Mouse (Mus musculus) bone marrow macrophage, adult 2 months (primary cell): ENCODE data around the gene Afmid. TPM values are rescaled to one million over a fixed set of nuclear protein-coding genes. Genes with fewer than 3 reads are reported as not detected.
A peak's percentile ranks its signal among the peaks of the same experiment; 100 is the strongest.
"Not testable (repeated sequence)": the region's sequence is repeated elsewhere in the genome, so short reads cannot be mapped to it uniquely, and the experiment has no call there.

Experiments
- H3K27ac ChIP-seq: 2 replicates; pipeline ENCODE4 v1.5.1; 2012; ENCODE audit warnings: low read depth, low read length; ENCODE audit not compliant: insufficient read depth
- H3K4me1 ChIP-seq: 2 replicates; pipeline ENCODE4 v1.6.1; 2012; ENCODE audit warnings: low read length; ENCODE audit not compliant: control insufficient read depth, insufficient read depth
- H3K4me3 ChIP-seq: 2 replicates; pipeline ENCODE4 v1.5.1; 2012; ENCODE audit warnings: mild to moderate bottlenecking, low read length, moderate library complexity; ENCODE audit not compliant: insufficient read depth
- CTCF ChIP-seq: IDR thresholded peaks from 2 replicates; pipeline ENCODE4 v1.5.1; 2012; ENCODE audit warnings: low read depth, mild to moderate bottlenecking, low read length, moderate library complexity
- POLR2A ChIP-seq: IDR thresholded peaks from 2 replicates; pipeline ENCODE4 v1.6.1; 2012; ENCODE audit warnings: mild to moderate bottlenecking, low read depth, low read length, borderline replicate concordance
- polyA plus RNA-seq: library from polyadenylated mRNA; stranded (reverse); fragments of >200 nt; gene quantifications from 2 replicates; pipeline ENCODE4 v1.2.4, GENCODE M21; 2012; ENCODE audit not compliant: missing spikeins, insufficient read depth, insufficient read length

Gene Afmid
- polyA plus RNA-seq, 1 experiment = 9.9 TPM

DNA sequence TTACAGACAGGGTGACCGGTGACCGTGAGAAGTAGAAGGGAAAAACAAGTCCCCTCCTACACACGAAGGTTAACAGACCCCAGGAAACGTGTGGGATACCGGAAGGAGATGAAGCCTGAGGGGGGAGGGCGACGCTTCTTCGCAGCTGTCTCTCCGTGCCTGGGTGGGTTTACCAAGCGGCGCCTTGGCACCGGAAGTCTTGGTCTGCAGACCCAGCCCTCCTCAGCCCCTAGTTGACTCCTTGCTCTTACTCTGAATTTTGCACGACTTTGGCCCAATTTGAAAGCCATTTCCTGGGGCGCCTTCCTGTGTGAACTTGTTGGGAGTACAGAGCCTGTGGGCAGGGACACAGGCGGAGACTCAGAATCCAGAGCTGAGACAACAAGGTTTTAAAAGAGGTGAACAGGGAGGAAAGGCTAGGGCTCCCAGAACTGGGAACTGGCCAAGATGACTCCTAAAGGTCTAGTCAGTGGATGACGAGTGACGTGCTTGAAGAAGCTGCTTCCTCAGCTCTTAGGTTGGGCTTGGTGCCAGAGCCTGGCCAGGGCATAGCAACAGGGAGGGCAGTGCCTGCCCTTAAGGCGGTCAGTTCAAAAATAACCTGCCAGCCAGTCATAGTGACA lies 44.4 kb upstream of the Afmid start:
- peak overlapping the region; percentile 89 for H3K27ac ChIP-seq
- peaks cover 24% of the 10 kb centered on the region for H3K4me1 ChIP-seq
- TF ChIP-seq CTCF = no peak
- TF ChIP-seq POLR2A = no peak
- H3K4me3 ChIP-seq = peak overlapping the region; percentile 75

DNA sequence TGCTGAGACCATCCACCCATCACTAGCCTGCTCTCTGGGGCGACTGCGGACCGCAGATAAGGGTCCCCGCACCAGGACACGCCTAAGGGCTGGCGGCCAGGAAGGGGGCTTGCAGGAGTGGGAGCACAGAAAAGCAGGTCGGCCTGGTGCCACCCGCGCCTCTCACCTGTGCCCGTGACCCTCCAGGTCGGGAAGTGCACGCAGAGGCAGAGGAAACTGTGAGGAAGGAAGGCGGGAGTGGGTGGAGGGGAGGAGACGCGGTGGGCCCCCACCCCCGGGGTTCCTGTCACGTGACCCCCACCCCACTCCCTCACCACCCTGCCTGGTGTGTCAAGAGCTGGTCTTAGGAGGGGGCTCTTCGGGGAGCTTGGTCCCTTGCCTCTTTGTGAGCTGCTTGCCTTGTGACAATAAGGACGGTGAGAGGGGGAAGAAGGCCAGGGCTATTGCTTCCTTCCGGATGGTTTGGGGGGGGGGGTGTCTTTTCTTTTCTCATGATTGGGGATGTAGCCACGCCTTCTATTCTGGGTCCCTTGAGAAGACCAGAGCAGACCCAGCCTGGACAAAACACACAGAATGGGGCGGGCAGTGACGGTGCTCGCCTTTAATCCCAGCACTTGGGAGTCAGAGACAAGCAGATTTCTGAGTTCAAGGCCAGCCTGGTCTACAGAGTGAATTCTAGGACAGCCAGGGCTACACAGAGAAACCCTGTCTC lies 43.6 kb upstream of the Afmid start, which contains the start of the genes Tmc8 and Tmc6:
TSS of gene Tmc8 (plus strand) at position 84 of the 712 bp plus-strand sequence.
TSS of gene Tmc6 (minus strand) at position 206 of the 712 bp plus-strand sequence.
- peak within 1 kb of the TSS; percentile 89 for H3K27ac ChIP-seq
- peak within 1 kb of the TSS; percentile 75 for H3K4me3 ChIP-seq
- peaks cover 22% of the 10 kb centered on the region for H3K4me1 ChIP-seq
- TF ChIP-seq CTCF (no peak), POLR2A (no peak)

DNA sequence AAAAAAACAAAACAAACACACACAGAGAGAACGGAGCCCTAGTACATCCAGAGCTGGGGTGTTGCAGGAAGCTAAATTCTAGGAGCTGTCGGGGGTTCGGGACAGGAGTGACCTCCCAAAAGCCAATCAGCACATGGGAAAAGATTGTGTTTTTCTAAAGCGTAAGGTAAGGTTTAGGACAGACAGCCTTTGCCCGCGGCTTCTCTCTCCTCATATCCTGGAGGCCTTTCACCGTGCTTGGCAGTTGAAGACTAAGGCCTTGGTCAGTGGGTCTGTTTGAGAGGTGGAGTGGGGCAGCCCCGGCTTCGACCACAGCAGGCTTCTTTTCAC lies 43.1 kb upstream of the Afmid start:
- peaks cover 20% of the 10 kb centered on the region for H3K4me1 ChIP-seq
- H3K27ac ChIP-seq = no peak overlapping the region
- H3K4me3 ChIP-seq = no peak overlapping the region
- TF ChIP-seq POLR2A (no peak), CTCF (no peak)

DNA sequence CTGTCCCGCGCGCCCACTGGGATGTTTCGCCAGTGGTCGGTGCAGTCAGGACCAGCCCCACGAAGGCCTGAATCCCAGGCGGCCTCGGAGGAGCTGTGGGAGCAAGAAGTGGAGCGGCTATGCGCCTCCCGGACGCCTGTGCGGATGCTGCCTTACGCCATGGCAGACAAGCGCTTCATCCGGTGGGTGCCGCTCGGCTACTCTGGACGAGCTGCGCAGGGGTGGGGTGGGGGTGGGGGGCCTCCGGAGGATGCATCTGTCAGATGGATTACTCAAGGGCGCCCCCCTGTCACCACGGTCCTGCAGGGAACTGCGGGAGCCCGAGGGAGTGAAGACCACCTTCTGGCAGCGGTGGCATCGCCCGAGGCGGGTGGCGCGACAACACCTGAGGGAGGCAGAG lies 42.6 kb upstream of the Afmid start:
- peaks cover 19% of the 10 kb centered on the region for H3K4me1 ChIP-seq
- H3K4me3 ChIP-seq = no peak overlapping the region
- no peak for TF ChIP-seq POLR2A
- no peak for TF ChIP-seq CTCF
- no peak overlapping the region for H3K27ac ChIP-seq

DNA sequence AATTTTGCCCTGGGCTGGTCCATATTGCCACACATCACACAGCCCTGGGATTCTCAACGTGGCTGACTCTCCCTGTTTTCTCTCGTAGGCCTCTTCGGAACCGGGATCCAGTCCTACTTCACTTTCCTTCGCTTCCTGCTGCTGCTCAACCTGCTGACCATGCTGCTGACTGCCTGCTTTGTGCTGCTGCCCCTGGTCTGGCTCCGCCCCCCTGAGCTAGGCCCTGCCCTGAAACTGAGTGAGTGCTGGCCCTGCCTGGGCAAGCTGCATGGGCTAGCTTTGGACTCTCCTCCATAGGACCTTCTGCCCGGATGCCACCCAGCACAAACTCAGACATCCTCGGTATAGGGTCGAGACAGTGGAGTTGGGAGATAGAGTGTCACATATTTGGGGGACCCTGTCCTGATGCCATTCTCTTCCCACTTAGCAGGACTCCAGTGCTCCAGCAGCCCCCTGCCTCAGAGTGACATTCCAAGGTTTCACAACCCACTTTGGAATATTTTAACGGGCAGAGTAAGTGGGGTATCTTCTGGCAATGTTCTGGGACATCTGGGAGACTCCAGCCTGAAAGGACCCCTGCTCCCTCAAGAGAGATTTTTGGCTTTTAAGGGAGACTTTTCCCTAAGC lies 41.9 kb upstream of the Afmid start:
- no peak overlapping the region for H3K27ac ChIP-seq
- H3K4me1 ChIP-seq = peaks cover 12% of the 10 kb centered on the region

DNA sequence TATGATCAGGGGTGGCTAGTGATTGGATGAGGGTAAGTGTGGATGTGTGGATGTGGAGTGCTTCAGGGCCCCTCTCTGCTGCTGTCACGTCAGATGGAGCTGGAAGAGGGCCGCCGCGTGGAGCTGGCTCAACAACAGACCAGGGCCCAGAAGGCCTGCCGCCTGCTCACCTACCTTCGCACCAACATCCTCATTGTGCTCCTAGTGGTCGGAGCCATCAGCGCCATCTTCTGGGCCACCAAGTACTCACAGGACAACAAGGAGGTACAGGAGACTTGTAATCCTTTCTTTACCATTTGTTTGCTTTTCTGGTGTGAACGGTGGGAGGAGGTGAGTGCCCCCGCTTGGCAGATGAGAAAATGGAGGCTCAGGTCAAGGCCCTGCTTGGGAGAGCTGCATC lies 39.4 kb upstream of the Afmid start:
- Histone ChIP-seq H3K4me3 (no peak overlapping the region), H3K4me1 (peaks cover 8% of the 10 kb centered on the region), H3K27ac (no peak overlapping the region)
- TF ChIP-seq CTCF (peak; percentile 42; the same call in 1 of the 2 replicates), POLR2A (no peak)

More for the DNA sequence above, 41.9 kb upstream of the Afmid start:
- H3K4me3 ChIP-seq = no peak overlapping the region
- TF ChIP-seq CTCF (no peak), POLR2A (no peak)

DNA sequence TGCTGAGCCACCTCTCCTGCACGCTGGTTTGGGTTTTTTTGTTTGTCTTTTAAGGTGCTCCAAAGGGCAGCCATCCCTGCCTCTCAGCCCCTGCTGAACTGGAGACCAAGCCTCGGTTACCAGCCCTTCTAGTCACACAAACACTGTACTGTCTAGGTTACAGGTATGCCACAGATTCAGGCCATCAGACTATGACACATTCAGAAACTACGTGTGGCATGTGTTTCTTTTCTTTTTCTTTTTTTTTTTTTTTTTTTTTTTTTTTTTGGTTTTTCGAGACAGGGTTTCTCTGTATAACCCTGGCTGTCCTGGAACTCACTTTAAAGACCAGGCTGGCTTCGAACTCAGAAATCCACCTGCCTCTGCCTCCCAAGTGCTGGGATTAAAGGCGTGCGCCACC lies 37.2 kb upstream of the Afmid start:
- not testable (repeated sequence) for H3K27ac ChIP-seq, H3K4me3 ChIP-seq, H3K4me1 ChIP-seq

DNA sequence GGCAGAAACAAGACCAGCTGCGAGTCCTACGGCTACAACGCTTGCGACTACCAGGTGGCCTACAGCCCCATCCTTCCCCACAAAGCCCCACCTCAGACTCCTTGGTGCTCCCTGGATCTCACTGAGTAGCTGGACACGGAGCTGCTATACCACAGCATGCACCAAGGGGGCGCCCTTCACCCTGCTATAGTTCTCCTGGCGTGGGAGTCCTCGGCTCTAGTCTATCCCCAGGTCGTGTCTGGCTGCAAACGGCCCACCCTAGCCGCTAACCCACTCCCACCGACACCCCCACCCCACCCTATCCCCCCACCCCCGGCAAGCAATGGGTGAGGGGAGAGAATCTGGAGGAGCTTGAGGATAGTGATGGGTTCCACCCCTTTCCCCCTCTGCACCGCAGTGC lies 35.4 kb upstream of the Afmid start:
- H3K4me1 ChIP-seq = peaks cover 3% of the 10 kb centered on the region; the same call in 1 of the 2 replicates
- no peak for TF ChIP-seq POLR2A
- TF ChIP-seq CTCF = peak; percentile 55; the same call in 1 of the 2 replicates
- no peak overlapping the region for H3K4me3 ChIP-seq
- H3K27ac ChIP-seq = no peak overlapping the region

DNA sequence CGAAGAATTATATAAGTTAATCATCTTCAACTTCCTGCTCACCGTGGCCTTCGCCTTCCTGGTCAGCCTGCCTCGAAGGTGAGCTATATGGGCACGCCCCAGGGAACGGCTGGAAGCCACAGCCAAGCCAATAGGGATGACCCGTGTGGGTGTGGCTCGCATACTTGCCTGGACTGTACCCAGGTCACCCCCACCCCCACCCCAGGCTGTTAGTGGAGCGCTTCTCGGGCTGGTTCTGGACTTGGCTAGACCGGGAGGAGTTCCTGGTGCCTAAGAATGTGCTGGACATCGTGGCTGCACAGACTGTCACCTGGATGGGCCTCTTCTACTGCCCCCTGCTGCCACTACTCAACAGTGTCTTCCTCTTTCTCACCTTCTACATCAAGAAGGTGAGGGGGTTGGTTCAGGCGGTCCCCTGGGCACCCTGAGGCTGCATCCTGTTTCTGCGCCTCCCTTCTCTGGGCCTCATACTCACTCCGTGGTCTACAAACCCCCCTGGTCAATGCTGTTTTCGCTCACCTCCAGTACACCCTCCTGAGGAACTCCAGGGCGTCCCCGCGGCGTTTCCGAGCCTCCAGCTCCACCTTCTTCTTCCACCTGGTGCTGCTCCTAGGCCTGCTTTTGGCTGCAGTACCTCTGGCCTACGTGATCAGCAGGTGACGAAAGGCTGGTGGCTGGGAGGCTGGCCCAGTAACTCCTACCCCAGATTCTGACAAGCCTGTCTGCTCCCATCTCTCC lies 34.9 kb upstream of the Afmid start:
- H3K4me3 ChIP-seq = no peak overlapping the region
- peaks cover 3% of the 10 kb centered on the region; the same call in 1 of the 2 replicates for H3K4me1 ChIP-seq
- TF ChIP-seq POLR2A (no peak), CTCF (0 out of 2 replicates have a peak, but pooled peaks have one; percentile 19)
- H3K27ac ChIP-seq = no peak overlapping the region
